ENCODE assay signal across 9 mouse cellular contexts in genomic region chr10:118083035-118083720, GRCm38 (mm10). TPM values are rescaled to one million over a fixed set of nuclear protein-coding genes. Genes with fewer than 3 reads are reported as not detected.
DNase-seq lines count a peak whose midpoint lies in the region.
"Had no signal": no experiment of that assay in that cellular context is flagged by ENCODE, and none has a peak within 500 bp of the region (broad histone marks: within the 10 kb centered on the region; RNA-seq: fewer than 3 reads in every experiment).

No protein-coding gene starts in this region.

- DNase-seq in adrenal gland, postnatal 14 days, result peak; percentile 22
- DNase-seq in adrenal gland, adult 8-10 months, result no peak
- DNase-seq in CD8-positive naive resting alpha-beta T cell, adult 2 months (ENCODE audit: low read depth in 2 of 2, low spot score in 2 of 2), result peak; percentile 79 to 81
- DNase-seq in lung, postnatal 4 days, result peak; percentile 39 to 55
- peak; percentile 90 for DNase-seq in spleen, postnatal 36 days (ENCODE audit: low spot score in 2 of 2)
- no peak for DNase-seq in right cerebral cortex, postnatal 4 days
- no peak for DNase-seq in adipocyte (ENCODE audit: low spot score)
- no peak for DNase-seq in yolk sac, embryonic 10.5 days (ENCODE audit: low spot score)
- DNase-seq: retina, postnatal 1 day had no signal

RNA-seq across cellular contexts. Expression of gene Mdm1, which starts 58.4 kb away (rescaled TPM):
- total RNA-seq in adrenal gland, postnatal 14 days (2021), result 15.7 and 17.6 TPM in 2 replicates
- 10 to 100 TPM; 11.6 to 15.6 (median 14.0) TPM for total RNA-seq in adrenal gland, adult 8-10 months (2022)

Comparison
In these comparisons a context has a peak if more than half of its experiments do, and no peak if none do; other contexts are left out.
1. DNase-seq: peak in adrenal gland, postnatal 14 days (single experiment), CD8-positive naive resting alpha-beta T cell, adult 2 months (2 of 2), lung, postnatal 4 days (2 of 2) and spleen, postnatal 36 days (2 of 2); none in adrenal gland, adult 8-10 months (single experiment), right cerebral cortex, postnatal 4 days (single experiment), adipocyte (single experiment) and yolk sac, embryonic 10.5 days (single experiment).